Mouse (Mus musculus): ENCODE data around the gene Hdc. TPM values are rescaled to one million over a fixed set of nuclear protein-coding genes. Genes with fewer than 3 reads are reported as not detected.

Gene Hdc
- polyA plus RNA-seq, 1 experiment = 39.7 TPM

DNA sequence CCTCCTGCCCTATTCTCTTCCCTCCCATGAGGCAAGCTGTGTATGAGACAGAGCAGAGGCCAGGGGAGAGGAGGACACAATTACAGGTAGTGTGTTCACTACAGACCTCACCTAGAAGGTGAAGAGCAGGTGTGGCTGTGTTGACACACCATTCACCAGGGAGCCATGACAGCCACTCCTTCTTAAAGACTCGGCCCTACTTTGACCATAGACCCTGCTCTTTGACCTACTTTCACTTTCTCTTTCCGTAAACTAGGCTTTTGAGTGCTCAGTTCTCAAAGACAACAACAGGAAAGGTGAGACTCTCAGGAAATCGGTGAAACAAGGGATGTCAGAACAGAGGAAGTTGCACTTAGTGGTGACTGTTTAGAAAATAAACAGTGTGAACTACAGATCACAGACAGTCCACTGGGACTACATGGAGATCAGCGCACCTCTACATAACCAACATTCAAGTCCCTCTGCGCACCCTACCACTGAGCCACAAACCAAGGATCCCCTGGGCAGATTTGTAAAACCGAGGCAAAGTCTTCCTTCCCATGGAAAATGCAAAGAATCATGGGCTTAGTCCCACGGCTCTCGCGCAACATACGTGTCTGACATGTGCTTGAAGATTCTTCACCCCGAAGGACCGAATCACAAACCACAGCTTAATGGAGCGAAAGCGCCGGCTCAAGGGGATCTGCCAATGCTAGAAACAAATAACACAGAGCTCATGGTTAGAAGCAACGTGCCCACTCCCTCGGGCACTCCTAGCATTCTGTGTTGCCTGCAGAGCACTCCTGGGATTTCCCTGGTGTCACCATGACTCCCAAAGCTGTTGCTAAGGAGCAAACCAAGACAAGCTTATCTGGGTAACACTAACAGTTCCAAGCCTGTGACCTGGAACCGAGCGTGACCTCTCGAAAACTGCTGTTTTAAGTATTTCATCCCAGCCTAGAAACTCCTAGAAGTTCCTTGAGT lies 21.5 kb downstream of the Hdc start:
- TF ChIP-seq POLR2A (IDR thresholded peaks at IDR 0.05; ENCODE audit: borderline replicate concordance, control insufficient read depth, low read depth, low read length) = no peak
- TF ChIP-seq CTCF (IDR thresholded peaks at IDR 0.05; ENCODE audit: control insufficient read depth, insufficient read depth, low read length) = no peak
- Histone ChIP-seq H3K4me1 (ENCODE audit: control insufficient read depth, insufficient read depth, low read length) (peaks cover 4% of the 10 kb centered on the region; the same call in 1 of the 2 replicates), H3K4me3 (replicated peaks; ENCODE audit: control insufficient read depth, low read depth, low read length) (peak overlapping the region; percentile 13), H3K27ac (ENCODE audit: control insufficient read depth, insufficient read depth, low read depth, low read length, poor library complexity) (peak overlapping the region; percentile 82)
- WGBS = 70% methylated on average over 20 of the region's 20 CpGs

DNA sequence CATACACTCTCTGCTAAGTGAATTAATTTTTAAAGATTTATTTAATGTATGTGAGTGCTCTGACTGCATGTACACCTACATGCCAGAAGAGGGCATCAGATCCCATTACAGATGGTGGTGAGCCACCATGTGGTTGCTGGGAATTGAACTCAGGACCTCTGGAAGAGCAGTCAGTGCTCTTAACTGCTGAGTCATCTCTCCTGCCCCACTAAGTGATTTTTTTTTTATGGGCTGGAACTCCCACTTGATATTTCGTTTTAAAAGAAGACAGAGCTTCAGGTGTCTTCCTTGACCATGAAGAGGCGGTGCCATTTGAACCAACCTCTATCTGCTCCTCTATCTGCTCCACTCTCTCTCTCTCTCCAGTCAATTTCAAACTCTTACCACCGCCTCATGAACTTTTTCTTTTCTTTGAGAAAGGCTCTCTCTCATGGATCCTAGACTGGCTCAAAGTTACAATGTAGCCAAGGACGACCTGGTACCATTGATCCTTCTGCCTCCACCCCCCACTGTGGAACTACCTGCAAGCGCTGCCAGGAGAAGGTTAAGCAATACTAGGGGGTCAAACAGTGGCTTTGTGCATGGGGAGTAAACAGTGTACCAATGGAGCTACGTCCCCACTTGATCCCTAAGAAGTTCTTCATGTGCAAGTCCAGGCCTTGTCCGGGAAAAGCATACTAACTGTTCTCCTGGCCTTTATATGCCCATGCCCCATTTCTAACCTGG lies 22.6 kb downstream of the Hdc start:
- H3K4me1 ChIP-seq (ENCODE audit: control insufficient read depth, insufficient read depth, low read length) = peaks cover 1% of the 10 kb centered on the region; the same call in 1 of the 2 replicates
- peak overlapping the region; percentile 82; the same call in 1 of the 2 replicates for H3K27ac ChIP-seq (ENCODE audit: control insufficient read depth, insufficient read depth, low read depth, low read length, poor library complexity)
- WGBS = 82% methylated on average over 7 of the region's 7 CpGs
- TF ChIP-seq POLR2A (IDR thresholded peaks at IDR 0.05; ENCODE audit: borderline replicate concordance, control insufficient read depth, low read depth, low read length) = no peak
- TF ChIP-seq CTCF (IDR thresholded peaks at IDR 0.05; ENCODE audit: control insufficient read depth, insufficient read depth, low read length) = no peak
- H3K4me3 ChIP-seq (replicated peaks; ENCODE audit: control insufficient read depth, low read depth, low read length) = no peak overlapping the region

DNA sequence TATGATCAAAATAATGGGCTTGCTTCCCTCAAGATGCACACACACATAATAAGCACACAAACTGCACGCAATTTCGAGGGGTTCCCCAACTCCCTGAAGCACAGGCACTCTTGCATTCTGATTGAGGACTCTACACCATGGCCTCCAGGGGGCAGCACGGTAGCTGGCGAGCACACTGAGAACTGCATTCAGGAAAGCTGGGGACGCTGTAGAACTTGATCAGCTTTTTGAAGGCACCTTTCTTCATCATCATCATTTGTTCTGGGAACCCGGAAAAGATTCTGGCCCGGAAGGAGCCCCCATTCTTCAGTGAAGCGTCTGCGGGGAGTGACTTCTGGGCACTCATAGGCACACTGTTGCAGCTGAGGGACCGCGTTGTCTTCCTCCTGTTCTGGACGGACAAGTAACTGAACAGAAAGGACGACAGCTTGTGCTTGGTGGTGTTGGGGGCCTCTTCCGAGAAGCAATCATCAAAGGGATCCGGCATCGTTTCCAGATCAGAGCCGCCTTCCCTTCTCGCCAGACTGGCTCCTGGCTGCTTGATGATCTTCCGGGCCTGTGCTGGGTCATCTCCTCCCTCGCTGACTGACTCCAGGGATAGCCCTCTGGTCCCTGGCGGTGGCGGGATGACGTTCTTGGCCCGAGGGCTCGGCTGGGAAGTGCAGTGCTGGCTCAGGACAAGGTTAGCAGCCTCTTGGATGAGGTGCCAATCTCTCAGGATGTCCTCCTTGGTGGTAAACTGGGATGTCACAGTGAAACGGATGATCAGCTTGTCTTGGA lies 25.1 kb downstream of the Hdc start:
- WGBS = 46% methylated on average over 26 of the region's 26 CpGs
- H3K27ac ChIP-seq (ENCODE audit: control insufficient read depth, insufficient read depth, low read depth, low read length, poor library complexity) = no peak overlapping the region
- no peak overlapping the region for H3K4me3 ChIP-seq (replicated peaks; ENCODE audit: control insufficient read depth, low read depth, low read length)
- peaks cover 1% of the 10 kb centered on the region; the same call in 1 of the 2 replicates for H3K4me1 ChIP-seq (ENCODE audit: control insufficient read depth, insufficient read depth, low read length)
- peak; percentile 92 for TF ChIP-seq CTCF (IDR thresholded peaks at IDR 0.05; ENCODE audit: control insufficient read depth, insufficient read depth, low read length)
- TF ChIP-seq POLR2A (IDR thresholded peaks at IDR 0.05; ENCODE audit: borderline replicate concordance, control insufficient read depth, low read depth, low read length) = no peak

DNA sequence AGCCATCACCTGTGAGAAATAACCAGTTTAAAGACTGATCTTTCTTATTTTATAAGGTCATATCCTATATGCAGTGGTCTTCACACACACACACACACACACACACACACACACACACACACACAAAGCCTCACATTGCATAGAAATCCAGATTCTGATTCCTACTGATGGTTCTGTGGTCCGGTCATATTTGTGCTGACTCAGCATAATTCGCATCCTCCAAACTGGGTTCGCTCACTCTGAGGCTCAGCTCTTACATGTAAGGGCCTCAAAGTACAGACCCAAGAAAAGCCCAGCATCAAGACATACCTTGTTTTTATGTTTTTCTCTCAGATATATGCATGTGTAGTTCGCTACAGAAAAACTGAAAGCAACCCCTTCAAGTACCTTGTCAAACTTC lies 27.8 kb downstream of the Hdc start:
- TF ChIP-seq POLR2A (IDR thresholded peaks at IDR 0.05; ENCODE audit: borderline replicate concordance, control insufficient read depth, low read depth, low read length) = no peak
- no peak for TF ChIP-seq CTCF (IDR thresholded peaks at IDR 0.05; ENCODE audit: control insufficient read depth, insufficient read depth, low read length)
- 79% methylated on average over 4 of the region's 4 CpGs for WGBS
- no peak overlapping the region for H3K27ac ChIP-seq (ENCODE audit: control insufficient read depth, insufficient read depth, low read depth, low read length, poor library complexity)
- peaks cover 3% of the 10 kb centered on the region for H3K4me1 ChIP-seq (ENCODE audit: control insufficient read depth, insufficient read depth, low read length)
- H3K4me3 ChIP-seq (replicated peaks; ENCODE audit: control insufficient read depth, low read depth, low read length) = no peak overlapping the region

DNA sequence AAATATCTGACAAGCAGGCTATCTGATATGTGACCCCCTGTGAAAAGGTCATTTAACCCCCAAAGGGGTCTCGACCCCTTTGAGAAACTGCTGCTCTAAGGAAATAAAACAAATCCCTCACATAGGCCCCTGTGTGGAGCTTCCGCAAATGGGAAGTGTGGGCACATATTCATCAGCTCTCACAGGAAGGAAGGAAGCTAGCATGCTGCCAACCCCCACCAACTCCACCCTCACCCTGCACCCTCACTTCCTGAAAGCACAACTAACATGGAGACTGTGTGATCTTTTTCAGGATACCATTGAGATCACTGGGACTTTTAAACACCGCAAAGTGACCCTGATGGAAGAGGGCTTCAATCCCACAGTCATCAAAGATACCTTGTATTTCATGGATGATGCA lies 31.6 kb downstream of the Hdc start:
- H3K27ac ChIP-seq (ENCODE audit: control insufficient read depth, insufficient read depth, low read depth, low read length, poor library complexity) = no peak overlapping the region
- no peak for TF ChIP-seq CTCF (IDR thresholded peaks at IDR 0.05; ENCODE audit: control insufficient read depth, insufficient read depth, low read length)
- no peak for TF ChIP-seq POLR2A (IDR thresholded peaks at IDR 0.05; ENCODE audit: borderline replicate concordance, control insufficient read depth, low read depth, low read length)
- no peak overlapping the region for H3K4me3 ChIP-seq (replicated peaks; ENCODE audit: control insufficient read depth, low read depth, low read length)
- 41% methylated on average over 3 of the region's 3 CpGs for WGBS
- H3K4me1 ChIP-seq (ENCODE audit: control insufficient read depth, insufficient read depth, low read length) = peaks cover 3% of the 10 kb centered on the region

GRCm38 (mm10) chr2:126584621-126585369 lies 34.3 kb downstream of the Hdc start:
- H3K4me1 ChIP-seq (ENCODE audit: control insufficient read depth, insufficient read depth, low read length) = peaks cover 3% of the 10 kb centered on the region
- TF ChIP-seq POLR2A (IDR thresholded peaks at IDR 0.05; ENCODE audit: borderline replicate concordance, control insufficient read depth, low read depth, low read length) (no peak), CTCF (IDR thresholded peaks at IDR 0.05; ENCODE audit: control insufficient read depth, insufficient read depth, low read length) (no peak)
- 77% methylated on average over 8 of the region's 8 CpGs for WGBS
- no peak overlapping the region for H3K27ac ChIP-seq (ENCODE audit: control insufficient read depth, insufficient read depth, low read depth, low read length, poor library complexity)
- H3K4me3 ChIP-seq (replicated peaks; ENCODE audit: control insufficient read depth, low read depth, low read length) = no peak overlapping the region

GRCm38 (mm10) chr2:126583960-126584359 lies 35.1 kb downstream of the Hdc start:
- TF ChIP-seq POLR2A (IDR thresholded peaks at IDR 0.05; ENCODE audit: borderline replicate concordance, control insufficient read depth, low read depth, low read length) (no peak), CTCF (IDR thresholded peaks at IDR 0.05; ENCODE audit: control insufficient read depth, insufficient read depth, low read length) (no peak)
- no peak overlapping the region for H3K4me3 ChIP-seq (replicated peaks; ENCODE audit: control insufficient read depth, low read depth, low read length)
- H3K4me1 ChIP-seq (ENCODE audit: control insufficient read depth, insufficient read depth, low read length) = peaks cover 3% of the 10 kb centered on the region
- 28% methylated on average over 6 of the region's 6 CpGs for WGBS
- H3K27ac ChIP-seq (ENCODE audit: control insufficient read depth, insufficient read depth, low read depth, low read length, poor library complexity) = no peak overlapping the region

All from bone marrow, adult 2 months (tissue).